Mouse (Mus musculus): ENCODE measurements around the gene Nsun6. TPM values are rescaled to one million over a fixed set of nuclear protein-coding genes. Genes with fewer than 3 reads are reported as not detected.
A peak's percentile ranks its signal among the peaks of the same experiment; 100 is the strongest.

Nsun6 gene
- polyA plus RNA-seq, 1 experiment from 2014 or later = 14.2 TPM

- Histone ChIP-seq H3K36me3 (0 out of 2 replicates have a peak, but pooled peaks cover 2% of the 10 kb centered on the region), H3K4me1 (peaks cover 21% of the 10 kb centered on the region), H3K27ac (peak overlapping the region; percentile 88), H3K27me3 (no peaks in the 10 kb centered on the region), H3K4me3 (peak overlapping the region; percentile 85), H3K4me2 (replicated peaks) (peak overlapping the region; percentile 63), H3K9me3 (replicated peaks) (no peaks in the 10 kb centered on the region), H3K9ac (peak overlapping the region; percentile 68)
- no peak for ATAC-seq (ENCODE audit: low FRiP score)
- 23% methylated on average over 10 of the region's 10 CpGs for WGBS
Measured at GRCm38 (mm10) chr2:15054496-15054895, 373 bp downstream of the Nsun6 start.

- WGBS = 9% methylated on average over 20 of the region's 20 CpGs
- Histone ChIP-seq H3K9me3 (replicated peaks) (no peaks in the 10 kb centered on the region), H3K27ac (no peak within 1 kb of the TSS)
Measured at GRCm38 (mm10) chr2:15049117-15049873, 5.6 kb downstream of the Nsun6 start, which contains the start of gene Arl5b. Gene Arl5b (plus strand): TSS chr2:15049395.

DNA sequence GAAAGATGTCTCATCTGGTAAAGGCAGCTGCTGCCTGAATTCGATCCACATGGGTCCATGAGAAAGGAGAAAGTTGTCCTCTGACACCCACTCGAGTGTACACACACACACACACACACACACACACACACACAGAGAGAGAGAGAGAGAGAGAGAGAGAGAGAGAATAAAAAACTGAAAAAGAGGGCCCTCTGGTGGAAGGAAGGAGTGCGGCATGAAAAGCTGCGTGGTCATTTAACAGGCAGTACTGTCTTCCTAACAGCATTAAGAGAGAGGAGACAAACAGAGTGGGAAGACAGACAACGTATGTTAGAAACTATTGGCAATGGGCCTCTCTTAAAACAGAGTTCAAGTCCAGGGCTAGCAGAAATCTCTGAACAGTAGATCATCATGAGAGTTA, 14.5 kb downstream of the Nsun6 start:
- Histone ChIP-seq H3K27me3 (no peaks in the 10 kb centered on the region), H3K9ac (no peak overlapping the region), H3K4me1 (no peaks in the 10 kb centered on the region), H3K4me2 (replicated peaks) (no peak overlapping the region), H3K36me3 (0 out of 2 replicates have a peak, but pooled peaks cover 7% of the 10 kb centered on the region), H3K27ac (no peak overlapping the region), H3K9me3 (replicated peaks) (no peaks in the 10 kb centered on the region), H3K4me3 (no peak overlapping the region)
- WGBS = 60% methylated on average over 5 of the region's 5 CpGs
- ATAC-seq (ENCODE audit: low FRiP score) = no peak

More at GRCm38 (mm10) chr2:15049117-15049873, 5.6 kb downstream of the Nsun6 start, which contains the start of gene Arl5b:
- peaks cover 5% of the 10 kb centered on the region for H3K4me1 ChIP-seq
- H3K27me3 ChIP-seq = no peaks in the 10 kb centered on the region
- ATAC-seq (ENCODE audit: low FRiP score) = peak; percentile 98
- H3K36me3 ChIP-seq = no peaks in the 10 kb centered on the region
- H3K4me3 ChIP-seq = peak within 1 kb of the TSS; percentile 64
- H3K9ac ChIP-seq = peak within 1 kb of the TSS; percentile 69
- H3K4me2 ChIP-seq (replicated peaks) = peak within 1 kb of the TSS; percentile 60

- WGBS = 87% methylated on average over 6 of the region's 6 CpGs
- ATAC-seq (ENCODE audit: low FRiP score) = no peak
- H3K9ac ChIP-seq = no peak overlapping the region
Measured at GRCm38 (mm10) chr2:15038705-15039104, 16.2 kb downstream of the Nsun6 start.

DNA sequence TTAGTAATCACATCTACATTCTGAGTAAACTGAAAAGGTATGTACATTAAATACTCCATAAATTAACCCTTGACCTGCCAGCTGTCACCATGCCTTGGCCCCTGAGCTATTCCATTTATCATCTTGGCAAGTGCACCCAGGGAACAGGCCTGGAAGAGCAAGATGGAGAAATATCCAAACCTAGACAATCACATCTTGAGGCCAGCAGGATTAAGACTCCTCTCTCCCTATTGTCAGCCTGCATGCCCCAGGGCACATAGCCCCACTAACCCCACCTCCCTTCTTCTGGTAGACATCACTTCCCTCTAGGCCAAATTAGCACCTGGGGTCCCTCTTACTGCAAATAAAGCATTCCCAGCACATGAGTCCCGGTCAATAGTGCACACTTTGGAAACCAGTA, 27.1 kb downstream of the Nsun6 start:
- Histone ChIP-seq H3K36me3 (peaks cover 15% of the 10 kb centered on the region; the same call in 1 of the 2 replicates), H3K4me1 (no peaks in the 10 kb centered on the region; the same call in 1 of the 2 replicates), H3K4me3 (no peak overlapping the region), H3K9ac (no peak overlapping the region), H3K27me3 (no peaks in the 10 kb centered on the region), H3K9me3 (replicated peaks) (no peaks in the 10 kb centered on the region), H3K4me2 (replicated peaks) (no peak overlapping the region), H3K27ac (no peak overlapping the region)
- ATAC-seq (ENCODE audit: low FRiP score) = peak; percentile 61; the same call in 1 of the 2 replicates
- WGBS = 75% methylated on average over 1 of the region's 1 CpGs

More at GRCm38 (mm10) chr2:15038705-15039104, 16.2 kb downstream of the Nsun6 start:
- Histone ChIP-seq H3K27ac (no peak overlapping the region), H3K4me3 (no peak overlapping the region), H3K36me3 (0 out of 2 replicates have a peak, but pooled peaks cover 7% of the 10 kb centered on the region), H3K9me3 (replicated peaks) (no peaks in the 10 kb centered on the region), H3K4me1 (no peaks in the 10 kb centered on the region), H3K4me2 (replicated peaks) (no peak overlapping the region), H3K27me3 (no peaks in the 10 kb centered on the region)

DNA sequence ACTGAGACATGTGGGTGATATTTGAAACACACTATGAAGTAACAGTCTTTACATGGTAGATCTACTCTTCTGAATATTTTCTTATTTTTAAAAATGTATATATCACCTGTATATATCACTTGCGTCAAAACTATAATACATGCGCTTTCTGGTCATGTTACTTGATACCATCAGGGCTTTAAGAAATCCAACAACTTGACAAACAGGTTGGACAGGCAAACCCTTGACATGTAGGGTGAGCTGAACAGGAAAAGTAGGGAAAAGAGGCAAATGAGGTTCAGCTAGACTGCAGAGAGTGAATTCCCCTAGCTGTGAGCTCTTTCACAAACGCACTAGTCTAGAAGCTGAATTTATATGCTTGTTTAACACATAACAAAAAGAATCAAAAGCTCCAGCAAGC, 28.1 kb downstream of the Nsun6 start:
- no peak for ATAC-seq (ENCODE audit: low FRiP score)
- H3K36me3 ChIP-seq = peaks cover 13% of the 10 kb centered on the region; the same call in 1 of the 2 replicates

DNA sequence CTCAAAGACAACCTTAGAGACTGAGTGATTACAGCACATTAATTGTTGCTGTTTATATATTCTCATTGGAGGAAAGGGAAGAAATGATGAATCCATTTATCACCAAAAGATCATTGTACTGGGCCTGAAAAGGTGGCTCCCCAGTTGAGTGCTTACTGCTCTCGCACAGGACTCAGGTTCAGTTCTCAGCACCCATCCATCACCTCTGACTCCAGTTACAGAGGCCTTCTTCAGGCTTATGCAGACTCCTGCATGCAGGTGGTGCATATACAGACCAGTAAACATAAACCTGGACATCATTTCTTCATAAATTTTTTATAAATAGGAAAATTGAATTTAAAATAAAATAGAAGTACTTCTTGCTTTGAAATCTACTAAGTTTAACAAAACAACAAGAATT, 46.8 kb downstream of the Nsun6 start:
- no peaks in the 10 kb centered on the region for H3K9me3 ChIP-seq (replicated peaks)
- no peak overlapping the region for H3K4me3 ChIP-seq
- peaks cover 14% of the 10 kb centered on the region for H3K36me3 ChIP-seq
- no peak overlapping the region for H3K9ac ChIP-seq
- H3K4me2 ChIP-seq (replicated peaks) = no peak overlapping the region
- H3K27ac ChIP-seq = no peak overlapping the region
- H3K27me3 ChIP-seq = no peaks in the 10 kb centered on the region
- H3K4me1 ChIP-seq = no peaks in the 10 kb centered on the region
- WGBS = 96% methylated on average over 1 of the region's 1 CpGs
- no peak for ATAC-seq (ENCODE audit: low FRiP score)

More for the DNA sequence above, 28.1 kb downstream of the Nsun6 start:
- H3K27me3 ChIP-seq = no peaks in the 10 kb centered on the region
- H3K4me1 ChIP-seq = no peaks in the 10 kb centered on the region; the same call in 1 of the 2 replicates
- H3K9ac ChIP-seq = no peak overlapping the region
- no peak overlapping the region for H3K27ac ChIP-seq
- no peak overlapping the region for H3K4me2 ChIP-seq (replicated peaks)
- no peaks in the 10 kb centered on the region for H3K9me3 ChIP-seq (replicated peaks)
- WGBS = 95% methylated on average over 3 of the region's 3 CpGs
- no peak overlapping the region for H3K4me3 ChIP-seq

GRCm38 (mm10) chr2:15007531-15007930, 47.3 kb downstream of the Nsun6 start:
- WGBS = 78% methylated on average over 3 of the region's 3 CpGs
- ATAC-seq (ENCODE audit: low FRiP score) = peak; percentile 58; the same call in 1 of the 2 replicates
- Histone ChIP-seq H3K4me1 (no peaks in the 10 kb centered on the region), H3K9ac (no peak overlapping the region), H3K4me3 (no peak overlapping the region), H3K36me3 (peaks cover 14% of the 10 kb centered on the region), H3K27ac (no peak overlapping the region), H3K4me2 (replicated peaks) (no peak overlapping the region), H3K9me3 (replicated peaks) (no peaks in the 10 kb centered on the region), H3K27me3 (no peaks in the 10 kb centered on the region)

GRCm38 (mm10) chr2:14997836-14998235, 57.0 kb downstream of the Nsun6 start:
- no peak for ATAC-seq (ENCODE audit: low FRiP score)
- Histone ChIP-seq H3K9ac (no peak overlapping the region), H3K4me2 (replicated peaks) (no peak overlapping the region), H3K27ac (no peak overlapping the region), H3K9me3 (replicated peaks) (no peaks in the 10 kb centered on the region), H3K4me3 (no peak overlapping the region), H3K36me3 (no peaks in the 10 kb centered on the region), H3K27me3 (no peaks in the 10 kb centered on the region), H3K4me1 (no peaks in the 10 kb centered on the region)
- 85% methylated on average over 5 of the region's 5 CpGs for WGBS

GRCm38 (mm10) chr2:14996036-14996435, 58.8 kb downstream of the Nsun6 start:
- Histone ChIP-seq H3K9ac (no peak overlapping the region), H3K27ac (no peak overlapping the region), H3K36me3 (peaks cover 4% of the 10 kb centered on the region; the same call in 1 of the 2 replicates), H3K9me3 (replicated peaks) (no peaks in the 10 kb centered on the region), H3K27me3 (no peaks in the 10 kb centered on the region), H3K4me2 (replicated peaks) (no peak overlapping the region), H3K4me1 (no peaks in the 10 kb centered on the region), H3K4me3 (no peak overlapping the region)
- WGBS = 67% methylated on average over 4 of the region's 4 CpGs
- ATAC-seq (ENCODE audit: low FRiP score) = no peak

- H3K4me1 ChIP-seq = no peaks in the 10 kb centered on the region
- H3K4me3 ChIP-seq = no peak overlapping the region
- no peaks in the 10 kb centered on the region for H3K9me3 ChIP-seq (replicated peaks)
- H3K27ac ChIP-seq = no peak overlapping the region
- H3K4me2 ChIP-seq (replicated peaks) = no peak overlapping the region
- no peak for ATAC-seq (ENCODE audit: low FRiP score)
- H3K9ac ChIP-seq = no peak overlapping the region
- 88% methylated on average over 4 of the region's 4 CpGs for WGBS
- peaks cover 4% of the 10 kb centered on the region; the same call in 1 of the 2 replicates for H3K36me3 ChIP-seq
- H3K27me3 ChIP-seq = no peaks in the 10 kb centered on the region
Measured at GRCm38 (mm10) chr2:14992531-14992930, 62.3 kb downstream of the Nsun6 start.

DNA sequence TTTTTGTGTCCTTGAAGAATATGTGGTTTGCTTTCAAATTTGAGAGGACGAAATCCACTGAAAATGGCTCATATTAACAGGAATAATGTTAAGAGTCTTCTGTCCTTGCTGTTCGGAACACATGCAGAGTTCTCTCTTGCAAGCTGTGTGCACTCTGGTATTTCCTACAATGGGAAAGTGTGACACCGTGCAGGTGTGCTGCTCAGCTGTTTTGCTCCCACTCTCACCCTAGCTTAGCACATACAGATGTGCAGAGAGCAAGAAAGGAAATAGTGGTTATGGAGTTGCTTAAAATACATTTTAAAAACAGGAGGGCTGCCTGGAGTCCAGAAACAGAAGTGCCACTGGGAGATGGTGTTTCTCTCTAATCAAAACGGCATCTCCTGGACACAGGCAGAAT, 65.5 kb downstream of the Nsun6 start:
- H3K4me1 ChIP-seq = no peaks in the 10 kb centered on the region
- no peaks in the 10 kb centered on the region for H3K9me3 ChIP-seq (replicated peaks)
- H3K9ac ChIP-seq = no peak overlapping the region
- 88% methylated on average over 4 of the region's 4 CpGs for WGBS
- no peak overlapping the region for H3K4me3 ChIP-seq
- no peak overlapping the region for H3K4me2 ChIP-seq (replicated peaks)
- ATAC-seq (ENCODE audit: low FRiP score) = no peak
- peaks cover 4% of the 10 kb centered on the region; the same call in 1 of the 2 replicates for H3K36me3 ChIP-seq
- no peaks in the 10 kb centered on the region for H3K27me3 ChIP-seq
- no peak overlapping the region for H3K27ac ChIP-seq
